9 mouse cellular contexts compared by ENCODE assay signal in genomic region chr7:79578851-79579241, GRCm38 (mm10). TPM values are rescaled to one million over a fixed set of nuclear protein-coding genes. Genes with fewer than 3 reads are reported as not detected.
DNase-seq lines count a peak whose midpoint lies in the region; ATAC-seq and TF ChIP-seq lines count a peak whose summit lies in the region.
"Had no signal": no experiment of that assay in that cellular context is flagged by ENCODE, and none has a peak within 500 bp of the region (broad histone marks: within the 10 kb centered on the region; RNA-seq: fewer than 3 reads in every experiment).

No protein-coding gene starts in this region.

- no peaks in the 10 kb centered on the region for H3K36me3 ChIP-seq in E14TG2a.4 (ENCODE audit: insufficient read depth, low read length)
- H3K36me3 ChIP-seq in forebrain, embryonic 16.5 days (ENCODE audit: control insufficient read depth, insufficient read depth), result no peaks in the 10 kb centered on the region
- no peaks in the 10 kb centered on the region for H3K36me3 ChIP-seq in limb, embryonic 10.5 days

- H3K4me2 ChIP-seq in forebrain, embryonic 16.5 days (ENCODE audit: low read length), result peak overlapping the region; percentile 56

- 0% methylated on average over 20 of the region's 20 CpGs for WGBS in forebrain, embryonic 16.5 days
- 2% methylated on average over 20 of the region's 20 CpGs for WGBS in limb, embryonic 10.5 days

- peak; percentile 71 for ATAC-seq in forebrain, embryonic 16.5 days

- peak overlapping the region; percentile 56 for H3K9ac ChIP-seq in forebrain, embryonic 16.5 days (replicated peaks; ENCODE audit: low read depth, low read length)

- TF ChIP-seq CTCF in gastrocnemius, adult 2 months (IDR thresholded peaks at IDR 0.05), result no peak
- TF ChIP-seq CTCF in E14TG2a.4 (conservative IDR thresholded peaks at IDR 0.05; ENCODE audit: low read length), result no peak

- no peaks in the 10 kb centered on the region for H3K9me3 ChIP-seq in E14TG2a.4 (ENCODE audit: low read length)
- no peaks in the 10 kb centered on the region for H3K9me3 ChIP-seq in forebrain, embryonic 16.5 days (ENCODE audit: control insufficient read depth, low read length)
- H3K9me3 ChIP-seq in limb, embryonic 10.5 days (replicated peaks), result no peaks in the 10 kb centered on the region

- intact Hi-C loops in gastrocnemius, adult 2 months (cut with DNase I), result no loop called here
- intact Hi-C loops in gastrocnemius, postnatal 14 days (cut with DNase I; ENCODE audit: low total_unique reads), result no loop called here

- H3K27ac ChIP-seq in gastrocnemius, adult 2 months, result no peak overlapping the region
- H3K27ac ChIP-seq in forebrain, embryonic 16.5 days (ENCODE audit: low read length), result peak overlapping the region; percentile 97
- peak overlapping the region; percentile 75 for H3K27ac ChIP-seq in limb, embryonic 10.5 days

- peaks cover 93% of the 10 kb centered on the region for H3K27me3 ChIP-seq in E14TG2a.4 (ENCODE audit: insufficient read depth, low read length)
- no peaks in the 10 kb centered on the region for H3K27me3 ChIP-seq in forebrain, embryonic 16.5 days (replicated peaks; ENCODE audit: control insufficient read depth, insufficient read depth, low read length)
- peaks cover 90% of the 10 kb centered on the region for H3K27me3 ChIP-seq in limb, embryonic 10.5 days (ENCODE audit: low read depth, poor library complexity, severe bottlenecking)

- peak overlapping the region; percentile 52 for H3K4me3 ChIP-seq in gastrocnemius, adult 2 months
- H3K4me3 ChIP-seq in E14TG2a.4 (replicated peaks; ENCODE audit: low read length), result peak overlapping the region; percentile 77
- peak overlapping the region; percentile 33 for H3K4me3 ChIP-seq in forebrain, embryonic 16.5 days (replicated peaks; ENCODE audit: low read length)
- H3K4me3 ChIP-seq in limb, embryonic 10.5 days, result peak overlapping the region; percentile 45

- peaks cover 34% of the 10 kb centered on the region for H3K4me1 ChIP-seq in E14TG2a.4 (replicated peaks; ENCODE audit: low read depth, low read length)
- H3K4me1 ChIP-seq in forebrain, embryonic 16.5 days (replicated peaks; ENCODE audit: control insufficient read depth, insufficient read depth, low read length), result peaks cover 45% of the 10 kb centered on the region
- peaks cover 27% of the 10 kb centered on the region for H3K4me1 ChIP-seq in limb, embryonic 10.5 days

- no peak for DNase-seq in gastrocnemius, adult 2 months
- DNase-seq in gastrocnemius, postnatal 14 days, result no peak
- peak; percentile 48 for DNase-seq in limb, embryonic 10.5 days (ENCODE audit: low spot score)
- peak; percentile 66 for DNase-seq in neural tube, embryonic 10.5 days (ENCODE audit: extremely low spot score, low spot score)
- DNase-seq in c-Kit-positive CD71-positive TER-119-positive erythroid progenitor cells, embryonic 14.5 days (ENCODE audit: low spot score), result no peak
- no peak for DNase-seq in layer of hippocampus, adult 8-10 months (ENCODE audit: low spot score in 2 of 2)

RNA-seq across cellular contexts. Expression of gene Rhcg, which starts 38.6 kb away (rescaled TPM):
- total RNA-seq in gastrocnemius, adult 2 months (2021), result not detected
- total RNA-seq in gastrocnemius, postnatal 14 days (2021), result not detected
- 2.5 and 5.1 TPM in 2 replicates for polyA plus RNA-seq in forebrain, embryonic 16.5 days (2015; fragmentation: Nextera tagmentation; extraction: Ambion mirVana)
- polyA plus RNA-seq in limb, embryonic 10.5 days (2016; fragmentation: Nextera tagmentation; extraction: Ambion mirVana), result not detected in 2 replicates
- 1 to 10 TPM in 1 of 4 experiments, under 1 TPM in 3; 0.59 to 2.7 (median 0.81) TPM for total RNA-seq in layer of hippocampus, adult 8-10 months (2022)
- polyA plus RNA-seq: C2C12 had no signal

Comparison
In these comparisons a context has a peak if more than half of its experiments do, and no peak if none do; other contexts are left out.
1. DNase-seq: peak in limb, embryonic 10.5 days (single experiment) and neural tube, embryonic 10.5 days (single experiment); none in gastrocnemius, adult 2 months (single experiment), gastrocnemius, postnatal 14 days (single experiment), c-Kit-positive CD71-positive TER-119-positive erythroid progenitor cells, embryonic 14.5 days (single experiment) and layer of hippocampus, adult 8-10 months (0 of 2).
2. Peak in every context shown above with its lines, with median percentiles within 50 percentile points of each other: H3K4me3 ChIP-seq.